ENCODE assay signal across 11 mouse cellular contexts in genomic region chr11:46084568-46084967, GRCm38 (mm10). TPM values are rescaled to one million over a fixed set of nuclear protein-coding genes. Genes with fewer than 3 reads are reported as not detected.
DNase-seq lines count a peak whose midpoint lies in the region; ATAC-seq and TF ChIP-seq lines count a peak whose summit lies in the region.
"Had no signal": no experiment of that assay in that cellular context is flagged by ENCODE, and none has a peak within 500 bp of the region (broad histone marks: within the 10 kb centered on the region; RNA-seq: fewer than 3 reads in every experiment).

No protein-coding gene starts in this region.

- no peaks in the 10 kb centered on the region for H3K9me3 ChIP-seq in lung, embryonic 16.5 days (ENCODE audit: control insufficient read depth, low read length)
- no peaks in the 10 kb centered on the region for H3K9me3 ChIP-seq in heart, postnatal 0 days (replicated peaks; ENCODE audit: control insufficient read depth, low read length)
- H3K9me3 ChIP-seq in stomach, embryonic 16.5 days (replicated peaks; ENCODE audit: control insufficient read depth, low read length), result no peaks in the 10 kb centered on the region
- H3K9me3 ChIP-seq in midbrain, embryonic 11.5 days (ENCODE audit: control insufficient read depth, low read length), result no peaks in the 10 kb centered on the region
- H3K9me3 ChIP-seq: embryonic facial prominence, embryonic 12.5 days; hindbrain, embryonic 13.5 days had no signal

- no peak overlapping the region for H3K4me2 ChIP-seq in lung, embryonic 16.5 days (ENCODE audit: low read depth, low read length)
- no peak overlapping the region for H3K4me2 ChIP-seq in heart, postnatal 0 days (ENCODE audit: low read depth, low read length)
- H3K4me2 ChIP-seq in stomach, embryonic 16.5 days (ENCODE audit: low read depth, low read length), result no peak overlapping the region
- no peak overlapping the region for H3K4me2 ChIP-seq in midbrain, embryonic 11.5 days
- H3K4me2 ChIP-seq: embryonic facial prominence, embryonic 12.5 days; hindbrain, embryonic 13.5 days had no signal

- peak; percentile 24; the same call in 1 of the 2 replicates for ATAC-seq in lung, embryonic 16.5 days (ENCODE audit: low read depth)
- ATAC-seq in heart, postnatal 0 days (ENCODE audit: insufficient read depth, low read depth), result 0 out of 2 replicates have a peak, but pooled peaks have one; percentile 20
- no peak for ATAC-seq in stomach, embryonic 16.5 days (ENCODE audit: insufficient read depth, low FRiP score)
- ATAC-seq in midbrain, embryonic 11.5 days (ENCODE audit: low FRiP score), result no peak

- H3K4me3 ChIP-seq in lung, embryonic 16.5 days (ENCODE audit: low read length), result no peak overlapping the region
- no peak overlapping the region for H3K4me3 ChIP-seq in heart, postnatal 0 days (ENCODE audit: low read depth, low read length)
- no peak overlapping the region for H3K4me3 ChIP-seq in stomach, embryonic 16.5 days (replicated peaks; ENCODE audit: low read length)
- no peak overlapping the region for H3K4me3 ChIP-seq in midbrain, embryonic 11.5 days (ENCODE audit: low read depth, low read length)
- H3K4me3 ChIP-seq: embryonic facial prominence, embryonic 12.5 days; hindbrain, embryonic 13.5 days had no signal

- TF ChIP-seq CTCF in heart, postnatal 0 days (IDR thresholded peaks at IDR 0.05; ENCODE audit: low read depth), result no peak

- intact Hi-C loops in heart, postnatal 36 days (cut with DNase I), result no loop called here

- H3K27ac ChIP-seq in lung, embryonic 16.5 days (ENCODE audit: low read length), result peak overlapping the region; percentile 50
- H3K27ac ChIP-seq in heart, postnatal 0 days (ENCODE audit: low read depth), result peak overlapping the region; percentile 86
- peak overlapping the region; percentile 51 for H3K27ac ChIP-seq in stomach, embryonic 16.5 days (ENCODE audit: low read length)
- H3K27ac ChIP-seq in midbrain, embryonic 11.5 days (ENCODE audit: low read depth, low read length), result no peak overlapping the region
- H3K27ac ChIP-seq: embryonic facial prominence, embryonic 12.5 days; hindbrain, embryonic 13.5 days had no signal

- peaks cover 3% of the 10 kb centered on the region; the same call in 1 of the 2 replicates for H3K36me3 ChIP-seq in lung, embryonic 16.5 days (ENCODE audit: control insufficient read depth, insufficient read depth, low read length)
- H3K36me3 ChIP-seq in heart, postnatal 0 days (replicated peaks; ENCODE audit: control insufficient read depth, insufficient read depth, low read length), result peaks cover 17% of the 10 kb centered on the region
- H3K36me3 ChIP-seq in stomach, embryonic 16.5 days (ENCODE audit: control insufficient read depth, insufficient read depth, low read length), result no peaks in the 10 kb centered on the region
- no peaks in the 10 kb centered on the region for H3K36me3 ChIP-seq in midbrain, embryonic 11.5 days (ENCODE audit: control insufficient read depth, insufficient read depth, low read length)
- H3K36me3 ChIP-seq: embryonic facial prominence, embryonic 12.5 days; hindbrain, embryonic 13.5 days had no signal

- no peak overlapping the region for H3K9ac ChIP-seq in lung, embryonic 16.5 days (ENCODE audit: low read length)
- no peak overlapping the region for H3K9ac ChIP-seq in heart, postnatal 0 days (replicated peaks; ENCODE audit: low read depth, low read length)
- H3K9ac ChIP-seq in stomach, embryonic 16.5 days (ENCODE audit: low read length), result no peak overlapping the region
- no peak overlapping the region for H3K9ac ChIP-seq in midbrain, embryonic 11.5 days (ENCODE audit: low read length)
- H3K9ac ChIP-seq: embryonic facial prominence, embryonic 12.5 days; hindbrain, embryonic 13.5 days had no signal

- no peaks in the 10 kb centered on the region for H3K27me3 ChIP-seq in lung, embryonic 16.5 days (ENCODE audit: control insufficient read depth, insufficient read depth, low read depth, low read length)
- no peaks in the 10 kb centered on the region for H3K27me3 ChIP-seq in heart, postnatal 0 days (ENCODE audit: control insufficient read depth, insufficient read depth, low read length)
- no peaks in the 10 kb centered on the region for H3K27me3 ChIP-seq in stomach, embryonic 16.5 days (ENCODE audit: control insufficient read depth, insufficient read depth, low read length)
- H3K27me3 ChIP-seq in midbrain, embryonic 11.5 days (ENCODE audit: control insufficient read depth, insufficient read depth, low read length), result no peaks in the 10 kb centered on the region
- H3K27me3 ChIP-seq: embryonic facial prominence, embryonic 12.5 days; hindbrain, embryonic 13.5 days had no signal

- WGBS in lung, embryonic 16.5 days, result 47% methylated on average over 3 of the region's 3 CpGs
- 58% methylated on average over 3 of the region's 3 CpGs for WGBS in heart, postnatal 0 days
- 68% methylated on average over 3 of the region's 3 CpGs for WGBS in stomach, embryonic 16.5 days
- 85% methylated on average over 3 of the region's 3 CpGs for WGBS in midbrain, embryonic 11.5 days

- DNase-seq in heart, adult 11 months, result peak; percentile 95
- DNase-seq in heart, postnatal 36 days, result no peak
- no peak for DNase-seq in lung, postnatal 14 days
- DNase-seq in heart, postnatal 0 days (ENCODE audit: low spot score), result no peak
- DNase-seq in midbrain, embryonic 11.5 days (ENCODE audit: low spot score, missing footprints), result no peak
- no peak for DNase-seq in embryo, embryonic 10 days (ENCODE audit: low spot score)
- DNase-seq: cerebellum, adult 11 months had no signal

- peaks cover 52% of the 10 kb centered on the region for H3K4me1 ChIP-seq in lung, embryonic 16.5 days (replicated peaks; ENCODE audit: control insufficient read depth, insufficient read depth, low read length)
- peaks cover 87% of the 10 kb centered on the region for H3K4me1 ChIP-seq in heart, postnatal 0 days (ENCODE audit: control insufficient read depth, insufficient read depth)
- H3K4me1 ChIP-seq in stomach, embryonic 16.5 days (ENCODE audit: control insufficient read depth, insufficient read depth, low read length), result peaks cover 29% of the 10 kb centered on the region
- H3K4me1 ChIP-seq in midbrain, embryonic 11.5 days (ENCODE audit: control insufficient read depth, insufficient read depth, low read length), result no peaks in the 10 kb centered on the region

- peak; percentile 52; the same call in 1 of the 2 replicates for TF ChIP-seq EP300 in heart, postnatal 0 days (IDR thresholded peaks at IDR 0.05; ENCODE audit: low read depth)

RNA-seq across cellular contexts. Expression of gene Adam19, which starts 28.8 kb away (rescaled TPM):
- 10 to 100 TPM; 21.2 to 49.2 TPM for total RNA-seq in heart, postnatal 36 days (2021)
- polyA plus RNA-seq in lung, embryonic 16.5 days (2015; fragmentation: Nextera tagmentation; extraction: Ambion mirVana), result 20.7 and 22.2 TPM in 2 replicates
- total RNA-seq in heart, postnatal 0 days (2014; rRNA removed; ENCODE audit: low replicate concordance), result 59.8 and 67.9 TPM in 2 replicates
- 10.1 and 15.8 TPM in 2 replicates for polyA plus RNA-seq in heart, postnatal 0 days (2015; fragmentation: Nextera tagmentation; extraction: Ambion mirVana)
- polyA plus RNA-seq in stomach, embryonic 16.5 days (2015; fragmentation: Nextera tagmentation; extraction: Ambion mirVana), result 22.0 and 22.4 TPM in 2 replicates
- 6.1 and 6.6 TPM in 2 replicates for polyA plus RNA-seq in midbrain, embryonic 11.5 days (2014; fragmentation: Nextera tagmentation; extraction: Ambion mirVana)

RNA-seq across cellular contexts. Expression of gene Gm12166, which starts 32.4 kb away (rescaled TPM):
- 1 to 10 TPM; 1.3 to 1.9 TPM for total RNA-seq in heart, postnatal 36 days (2021)
- polyA plus RNA-seq in lung, embryonic 16.5 days (2015; fragmentation: Nextera tagmentation; extraction: Ambion mirVana), result 5.4 and 6.8 TPM in 2 replicates
- total RNA-seq in heart, postnatal 0 days (2014; rRNA removed; ENCODE audit: low replicate concordance), result 1.8 and 2.8 TPM in 2 replicates
- 3.6 and 3.9 TPM in 2 replicates for polyA plus RNA-seq in heart, postnatal 0 days (2015; fragmentation: Nextera tagmentation; extraction: Ambion mirVana)
- polyA plus RNA-seq in stomach, embryonic 16.5 days (2015; fragmentation: Nextera tagmentation; extraction: Ambion mirVana), result 4.7 and 7.9 TPM in 2 replicates
- polyA plus RNA-seq in midbrain, embryonic 11.5 days (2014; fragmentation: Nextera tagmentation; extraction: Ambion mirVana), result 1.4 and 2.5 TPM in 2 replicates

Comparison
In these comparisons a context has a peak if more than half of its experiments do, and no peak if none do; other contexts are left out.
1. ATAC-seq: peak in lung, embryonic 16.5 days (single experiment) and heart, postnatal 0 days (single experiment); none in stomach, embryonic 16.5 days (single experiment) and midbrain, embryonic 11.5 days (single experiment).